Mouse (Mus musculus) gastrocnemius, adult 2 months (tissue): Measurements from ENCODE around the gene Yjefn3. TPM values are rescaled to one million over a fixed set of nuclear protein-coding genes. Genes with fewer than 3 reads are reported as not detected.

Experiments
- DNase-seq: peaks from one replicate; pipeline ENCODE4 v3.0.0; 2022
- H3K27ac ChIP-seq: fragments of 200-600 bp; 2 replicates; pipeline ENCODE4 v1.8.1; 2022; ENCODE audit warnings: mild to moderate bottlenecking
- H3K4me3 ChIP-seq: fragments of 200-600 bp; 2 replicates; pipeline ENCODE4 v1.8.1; 2022; ENCODE audit warnings: mild to moderate bottlenecking, moderate library complexity
- CTCF ChIP-seq: fragments of 200-600 bp; IDR thresholded peaks from 2 replicates; pipeline ENCODE4 v1.8.1; 2022; ENCODE audit warnings: antibody characterized with exemption, mild to moderate bottlenecking, moderate library complexity
- intact Hi-C: fragments of 180-260 bp; cut with DNase I; formaldehyde crosslinking; loops from one replicate; pipeline ENCODE4 v1.15.1; 2025
- total RNA-seq, 2 experiments: library from RNA; stranded (reverse); gene quantifications; 2 replicates each; pipeline ENCODE4 v1.2.3; 2021

Yjefn3 gene
- total RNA-seq, 2 experiments from 2014 or later = 9.5 to 14.5 TPM

GRCm38 (mm10) chr8:69923986-69924385 is 21.5 kb upstream of the Yjefn3 start:
- Histone ChIP-seq H3K4me3 (no peak overlapping the region), H3K27ac (no peak overlapping the region)
- TF ChIP-seq CTCF = no peak
- intact Hi-C loops = loop anchor here (5.0 kb wide), 1 partner anchor 248 kb away; the partner anchor contains the start of gene Tmem161a
- no peak for DNase-seq

- no peak for DNase-seq
Measured at GRCm38 (mm10) chr8:69921141-69921540, 18.6 kb upstream of the Yjefn3 start.

DNA sequence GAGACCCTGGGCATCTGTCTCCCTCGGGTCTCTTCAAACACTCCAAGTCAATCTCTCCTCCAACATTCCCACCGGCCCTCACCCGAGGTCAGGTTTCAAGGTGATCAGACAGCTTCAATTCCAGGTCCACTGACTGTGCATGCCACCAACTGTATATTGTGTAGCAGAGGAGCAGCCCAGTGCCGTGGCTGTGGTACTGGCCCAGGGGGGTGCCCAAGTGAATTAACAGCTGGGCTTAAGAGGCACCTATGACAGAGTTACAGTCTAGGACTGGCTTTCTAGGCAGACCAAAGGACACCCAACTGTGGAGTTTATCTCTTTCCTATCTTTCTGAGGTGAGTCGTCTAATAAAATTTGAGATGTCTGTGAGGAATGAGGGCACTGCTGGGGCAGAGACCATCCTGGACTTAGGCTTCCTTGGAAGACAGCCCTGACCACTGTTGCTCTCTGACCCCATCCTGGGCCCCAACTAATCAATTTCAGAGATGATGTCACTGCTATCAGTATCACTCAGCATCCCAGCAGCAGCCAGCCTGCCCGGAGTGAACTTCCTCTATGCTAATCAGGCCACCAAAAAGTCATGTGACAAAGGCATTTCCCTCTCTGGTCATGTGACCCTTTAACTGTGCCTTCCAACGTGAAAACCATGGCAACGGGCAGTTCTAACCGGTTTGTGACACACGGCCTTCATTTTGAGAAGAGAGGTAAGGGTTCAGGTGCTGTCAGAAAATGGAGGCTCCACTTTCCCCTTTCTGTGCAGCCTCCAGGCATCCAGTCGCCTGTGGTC is 17.6 kb upstream of the Yjefn3 start:
- H3K4me3 ChIP-seq = peak overlapping the region; percentile 19
- TF ChIP-seq CTCF = no peak
- DNase-seq = no peak
- intact Hi-C loops = loop anchor here (5.0 to 10.0 kb wide), 2 partner anchors 252 to 315 kb away; partner anchors contain the start of genes Armc6, Sugp2 and Tmem161a
- peak overlapping the region; percentile 62 for H3K27ac ChIP-seq

More at GRCm38 (mm10) chr8:69921141-69921540, 18.6 kb upstream of the Yjefn3 start:
- Histone ChIP-seq H3K4me3 (no peak overlapping the region), H3K27ac (peak overlapping the region; percentile 62; the same call in 1 of the 2 replicates)
- TF ChIP-seq CTCF = no peak
- intact Hi-C loops = loop anchor here (5.0 kb wide), 1 partner anchor 251 kb away; the partner anchor contains the start of gene Tmem161a

DNA sequence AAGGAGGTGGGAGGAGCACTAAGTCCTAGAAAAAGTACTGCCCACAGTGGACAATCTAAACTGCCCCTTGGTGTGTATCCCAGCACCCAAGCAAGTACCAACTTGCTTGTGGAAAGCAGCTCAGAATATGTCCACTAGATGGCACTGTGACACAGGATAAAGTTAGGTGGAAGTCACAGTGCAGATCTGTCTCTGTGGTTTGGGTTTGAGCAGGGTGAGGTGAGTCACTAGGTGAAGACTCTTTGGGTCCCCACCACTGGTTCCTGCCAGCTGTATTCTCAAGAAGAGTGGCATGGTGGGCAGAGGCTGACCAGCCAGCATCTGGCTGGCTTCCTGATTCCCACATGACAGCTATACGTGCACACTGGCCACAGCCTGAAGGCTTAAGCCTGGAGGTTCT is 16.5 kb upstream of the Yjefn3 start:
- peak overlapping the region; percentile 51 for H3K27ac ChIP-seq
- no peak overlapping the region for H3K4me3 ChIP-seq
- intact Hi-C loops = loop anchor here (10.0 kb wide), 1 partner anchor 316 kb away; the partner anchor contains the start of genes Armc6 and Sugp2
- peak; percentile 92 for TF ChIP-seq CTCF
- peak; percentile 66 for DNase-seq

- H3K4me3 ChIP-seq = no peak overlapping the region
- TF ChIP-seq CTCF = no peak
- H3K27ac ChIP-seq = no peak overlapping the region
- DNase-seq = no peak
- intact Hi-C loops = loop anchor here (1.0 to 10.0 kb wide), 2 partner anchors 83 to 316 kb away; partner anchors contain the start of genes Armc6 and Sugp2
Measured at GRCm38 (mm10) chr8:69918506-69918905, 16.0 kb upstream of the Yjefn3 start.

DNA sequence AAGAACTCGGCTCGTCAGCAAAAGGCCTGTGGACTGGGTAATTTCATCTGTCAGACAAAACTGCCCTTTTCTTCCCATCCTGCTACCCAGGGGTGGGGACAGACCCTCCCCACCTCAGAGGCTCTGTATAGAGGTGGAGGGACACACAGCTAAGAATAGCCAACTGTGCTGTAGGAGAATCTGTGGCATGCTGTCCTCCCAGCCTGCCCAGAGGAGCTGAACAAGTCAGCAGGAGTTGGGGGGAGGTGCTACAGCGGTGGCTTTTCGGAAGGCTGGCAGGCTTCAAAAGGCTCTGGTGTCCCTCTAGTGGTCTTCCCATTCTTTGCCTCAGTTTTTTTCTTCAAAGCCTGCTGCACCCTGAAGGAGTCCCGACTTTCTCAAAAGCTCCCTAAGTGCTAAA is 13.2 kb upstream of the Yjefn3 start:
- Histone ChIP-seq H3K27ac (peak overlapping the region; percentile 75), H3K4me3 (no peak overlapping the region)
- intact Hi-C loops = loop anchor here (1.0 to 10.0 kb wide), 2 partner anchors 41 to 319 kb away; partner anchors contain the start of genes Armc6 and Sugp2
- peak; percentile 70 for DNase-seq
- TF ChIP-seq CTCF = peak; percentile 56

GRCm38 (mm10) chr8:69914526-69914925 is 12.0 kb upstream of the Yjefn3 start:
- H3K27ac ChIP-seq = no peak overlapping the region
- intact Hi-C loops = loop anchor here (10.0 kb wide), 1 partner anchor 320 kb away; the partner anchor contains the start of genes Armc6 and Sugp2
- TF ChIP-seq CTCF = no peak
- DNase-seq = no peak
- H3K4me3 ChIP-seq = no peak overlapping the region

DNA sequence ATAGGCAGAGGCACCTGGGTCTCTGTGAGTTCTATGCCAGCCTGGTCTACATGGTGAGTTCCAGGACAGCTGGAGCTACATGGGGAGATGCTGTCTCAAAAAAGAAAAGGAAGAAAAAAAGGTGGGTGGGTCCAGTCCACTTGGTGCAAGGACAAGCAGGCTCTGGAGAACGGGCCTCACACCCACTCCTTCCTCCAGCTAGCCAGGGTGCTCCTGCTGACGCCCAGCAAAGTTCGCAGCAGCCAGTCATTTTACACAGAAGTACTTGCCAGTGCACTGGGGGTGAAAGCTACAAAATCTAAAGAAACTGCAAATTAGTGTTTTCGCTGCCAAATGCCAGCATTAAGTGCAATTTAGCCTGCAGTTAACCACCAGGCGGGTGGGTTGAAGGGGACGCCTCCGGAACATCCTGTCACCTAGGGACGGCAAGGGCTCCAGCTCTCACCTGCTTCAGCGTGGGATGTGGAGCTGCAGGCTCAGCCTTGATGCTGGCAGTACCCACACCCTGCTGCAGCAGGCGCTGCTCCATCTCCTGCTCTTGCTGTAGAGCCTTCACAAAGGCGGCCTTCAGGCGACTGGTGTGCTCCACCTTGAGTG is 10.1 kb upstream of the Yjefn3 start:
- DNase-seq = no peak
- no peak overlapping the region for H3K27ac ChIP-seq
- intact Hi-C loops = loop anchor here (10.0 kb wide), 1 partner anchor 322 kb away; the partner anchor contains the start of genes Armc6 and Sugp2
- no peak for TF ChIP-seq CTCF
- H3K4me3 ChIP-seq = no peak overlapping the region

DNA sequence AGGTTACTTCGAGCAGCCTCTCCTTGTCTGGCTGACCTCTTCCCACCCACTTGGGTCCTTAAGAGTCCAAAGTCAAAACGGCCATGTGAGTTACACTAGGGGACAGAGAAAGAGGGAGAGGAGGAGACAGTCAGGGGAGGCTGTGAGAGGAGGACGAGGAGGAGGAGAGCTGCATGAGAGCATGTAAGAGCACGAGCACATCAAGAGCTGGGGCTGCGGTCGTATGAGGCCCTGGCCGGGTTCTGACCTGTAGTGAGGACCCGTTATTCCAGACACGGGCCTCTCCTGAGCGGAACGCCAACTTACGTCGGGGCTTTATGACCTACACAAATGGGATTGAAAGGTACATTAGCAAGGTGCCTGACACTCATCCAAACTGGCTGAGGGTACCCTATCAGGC is 9.4 kb upstream of the Yjefn3 start:
- DNase-seq = no peak
- Histone ChIP-seq H3K4me3 (no peak overlapping the region), H3K27ac (no peak overlapping the region)
- intact Hi-C loops = loop anchor here (10.0 kb wide), 1 partner anchor 323 kb away; the partner anchor contains the start of genes Armc6 and Sugp2
- no peak for TF ChIP-seq CTCF

- no peak for DNase-seq
- no peak overlapping the region for H3K27ac ChIP-seq
- intact Hi-C loops = no loop called here
- TF ChIP-seq CTCF = no peak
- no peak overlapping the region for H3K4me3 ChIP-seq
Measured at GRCm38 (mm10) chr8:69907106-69907505, 4.6 kb upstream of the Yjefn3 start.

- no peak for TF ChIP-seq CTCF
- DNase-seq = no peak
- no peak overlapping the region for H3K4me3 ChIP-seq
- intact Hi-C loops = no loop called here
- H3K27ac ChIP-seq = peak overlapping the region; percentile 81
Measured at GRCm38 (mm10) chr8:69906260-69906659, 3.7 kb upstream of the Yjefn3 start.

DNA sequence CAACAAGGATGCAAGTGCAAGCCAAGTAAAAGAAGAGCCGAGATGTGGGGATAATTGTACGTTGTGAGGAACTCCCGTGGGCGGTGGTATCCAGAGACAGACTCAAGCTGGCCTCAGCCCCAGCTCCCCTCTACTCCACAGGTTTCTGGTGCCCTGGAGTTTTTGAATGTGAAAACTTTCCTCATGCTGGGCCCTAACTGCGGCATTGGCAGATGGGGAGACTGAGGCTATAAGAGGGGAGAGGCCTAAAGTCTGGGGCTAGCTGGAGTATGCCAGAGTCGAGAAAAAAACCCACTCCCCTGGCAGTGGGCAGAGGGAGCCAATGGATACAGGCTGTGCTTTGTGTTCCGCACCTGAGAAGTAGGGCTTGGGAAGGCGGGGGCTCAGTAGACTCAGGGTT is 1.6 kb upstream of the Yjefn3 start:
- H3K4me3 ChIP-seq = no peak overlapping the region
- no peak for TF ChIP-seq CTCF
- intact Hi-C loops = no loop called here
- peak overlapping the region; percentile 99; the same call in 1 of the 2 replicates for H3K27ac ChIP-seq
- DNase-seq = no peak
